Mouse (Mus musculus) ES-E14 (cell line): ENCODE data around the gene Stx5a. TPM values are rescaled to one million over a fixed set of nuclear protein-coding genes. Genes with fewer than 3 reads are reported as not detected.

Experiments
- DNase-seq: peaks from one replicate; pipeline ENCODE4 v3.0.0-alpha.2; 2013; ENCODE audit warnings: low read depth, low spot score
- H3K27ac ChIP-seq: 2 replicates; pipeline ENCODE4 v1.5.1; 2012; ENCODE audit warnings: low read depth, mild to moderate bottlenecking, low read length, moderate library complexity, mixed read lengths; ENCODE audit not compliant: poor library complexity, insufficient read depth, severe bottlenecking
- H3K36me3 ChIP-seq: 2 replicates; pipeline ENCODE4 v1.6.1; 2012; ENCODE audit warnings: mild to moderate bottlenecking, low read length, moderate library complexity, mixed read lengths; ENCODE audit not compliant: control insufficient read depth, poor library complexity, insufficient read depth, severe bottlenecking
- H3K4me1 ChIP-seq, 2 experiments: fragments of 150-350 bp in 1 of 2; sonication (generic) in 1 of 2; 2 replicates each; pipeline ENCODE4 v1.6.1; 2012; ENCODE audit warnings: low read length in 2 of 2, mild to moderate bottlenecking in 1 of 2, mixed read lengths in 1 of 2; ENCODE audit not compliant: control insufficient read depth in 2 of 2, insufficient read depth in 2 of 2, poor library complexity in 1 of 2
- H3K4me3 ChIP-seq, 2 experiments: fragments of 150-350 bp in 1 of 2; sonication (generic) in 1 of 2; 2 replicates each; pipeline ENCODE4 v1.5.1; 2012; ENCODE audit warnings: low read length in 2 of 2, low read depth in 1 of 2, mild to moderate bottlenecking in 1 of 2, mixed read lengths in 1 of 2; ENCODE audit not compliant: insufficient read depth in 1 of 2, poor library complexity in 1 of 2, severe bottlenecking in 1 of 2
- H3K9ac ChIP-seq: 2 replicates; pipeline ENCODE4 v1.6.1; 2012; ENCODE audit warnings: low read depth, mild to moderate bottlenecking, low read length, mixed read lengths; ENCODE audit not compliant: poor library complexity, insufficient read depth, severe bottlenecking
- H3K9me3 ChIP-seq: fragments of 150-350 bp; sonication (generic); 2 replicates; pipeline ENCODE4 v1.6.1; 2012; ENCODE audit warnings: low read depth, mild to moderate bottlenecking, low read length; ENCODE audit not compliant: control insufficient read depth, insufficient read depth
- CHD2 ChIP-seq: IDR thresholded peaks from 2 replicates; pipeline ENCODE4 v1.6.1; 2014; ENCODE audit warnings: mild to moderate bottlenecking, low read depth, low read length, inconsistent platforms
- HCFC1 ChIP-seq: IDR thresholded peaks from 2 replicates; pipeline ENCODE4 v1.6.1; 2012; ENCODE audit warnings: low read length, inconsistent platforms, borderline replicate concordance; ENCODE audit not compliant: insufficient read depth
- MAFK ChIP-seq: IDR thresholded peaks from 2 replicates; pipeline ENCODE4 v1.6.1; 2014; ENCODE audit warnings: mild to moderate bottlenecking, low read depth, low read length, inconsistent platforms; ENCODE audit not compliant: insufficient read depth
- ZC3H11A ChIP-seq: IDR thresholded peaks from 2 replicates; pipeline ENCODE4 v1.6.1; 2012; ENCODE audit warnings: low read depth, mild to moderate bottlenecking, inconsistent platforms, low read length, borderline replicate concordance
- ZNF384 ChIP-seq: IDR thresholded peaks from 2 replicates; pipeline ENCODE4 v1.6.1; 2012; ENCODE audit warnings: low read depth, low read length, inconsistent platforms
- in situ Hi-C, 2 experiments: fragments of 600-800 bp; cut with MboI; formaldehyde crosslinking; loops; one replicate each; pipeline ENCODE4 v1.15.1; 2025; ENCODE audit warnings: low sequenced_read_pairs in 2 of 2, inconsistent platforms in 1 of 2; ENCODE audit not compliant: unreplicated experiment in 2 of 2
- total RNA-seq: library from RNA; depleted of rRNA; stranded (reverse); fragments of 300-350 nt; gene quantifications from 2 replicates; pipeline ENCODE4 v1.2.3, GENCODE M21; 2012

Stx5a gene
- total RNA-seq, 1 experiment = 66.3 TPM

DNA sequence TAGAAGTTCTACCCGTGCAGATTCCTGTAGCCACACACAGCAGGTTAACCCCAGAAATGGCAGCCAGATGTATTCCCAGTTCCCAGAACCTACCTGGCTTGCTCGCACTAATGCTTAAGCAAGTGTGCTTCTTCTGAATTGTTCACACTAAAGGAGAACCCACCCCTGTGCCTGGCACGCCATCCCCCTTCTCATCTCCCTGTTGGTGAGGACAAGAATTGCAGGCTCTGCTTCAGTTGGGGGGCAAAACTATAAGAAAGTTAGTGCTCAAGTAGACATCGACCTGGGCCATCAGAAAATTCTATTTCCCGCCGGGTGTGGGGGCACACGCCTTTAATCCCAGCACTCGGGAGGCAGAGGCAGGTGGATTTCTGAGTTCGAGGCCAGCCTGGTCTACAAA, 41.6 kb upstream of the Stx5a start:
- in situ Hi-C loops = no loop called here
- H3K36me3 ChIP-seq = no peaks in the 10 kb centered on the region
- no peak overlapping the region for H3K9ac ChIP-seq
- no peak overlapping the region for H3K27ac ChIP-seq
- peaks cover 2 to 22% of the 10 kb centered on the region in 2 experiments for H3K4me1 ChIP-seq
- no peaks in the 10 kb centered on the region for H3K9me3 ChIP-seq
- H3K4me3 ChIP-seq = no peak overlapping the region
- TF ChIP-seq ZNF384 = no peak
- TF ChIP-seq CHD2 = no peak
- TF ChIP-seq HCFC1 = no peak
- DNase-seq = no peak

DNA sequence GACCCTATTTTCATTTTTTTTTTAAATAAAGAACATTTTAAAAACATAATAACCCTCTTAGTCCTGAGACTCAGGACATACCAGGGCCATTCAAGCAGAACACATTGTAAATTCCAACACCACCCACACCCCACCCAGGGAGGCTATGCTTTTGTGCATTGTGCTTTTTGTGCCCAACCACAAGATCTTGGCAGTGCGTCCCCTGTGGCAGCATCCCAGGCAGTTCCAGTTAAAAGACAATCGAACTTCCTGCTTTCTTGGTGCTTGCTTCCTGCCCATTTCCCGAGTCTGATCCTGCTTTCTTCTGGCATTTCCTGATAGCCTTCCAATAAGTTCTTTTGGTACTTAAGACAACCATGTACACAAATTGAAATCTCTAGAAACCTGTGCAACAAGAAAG, 38.8 kb upstream of the Stx5a start:
- no peak overlapping the region; the same call in 1 of the 2 replicates for H3K27ac ChIP-seq
- H3K4me1 ChIP-seq = peaks cover 2 to 18% of the 10 kb centered on the region in 2 experiments
- no peak overlapping the region for H3K4me3 ChIP-seq
- no peak for DNase-seq
- TF ChIP-seq CHD2 = no peak
- no peak for TF ChIP-seq ZNF384
- TF ChIP-seq MAFK = no peak
- no peak for TF ChIP-seq ZC3H11A
- no peaks in the 10 kb centered on the region for H3K9me3 ChIP-seq
- H3K9ac ChIP-seq = no peak overlapping the region
- in situ Hi-C loops = no loop called here
- H3K36me3 ChIP-seq = peaks cover 8% of the 10 kb centered on the region

DNA sequence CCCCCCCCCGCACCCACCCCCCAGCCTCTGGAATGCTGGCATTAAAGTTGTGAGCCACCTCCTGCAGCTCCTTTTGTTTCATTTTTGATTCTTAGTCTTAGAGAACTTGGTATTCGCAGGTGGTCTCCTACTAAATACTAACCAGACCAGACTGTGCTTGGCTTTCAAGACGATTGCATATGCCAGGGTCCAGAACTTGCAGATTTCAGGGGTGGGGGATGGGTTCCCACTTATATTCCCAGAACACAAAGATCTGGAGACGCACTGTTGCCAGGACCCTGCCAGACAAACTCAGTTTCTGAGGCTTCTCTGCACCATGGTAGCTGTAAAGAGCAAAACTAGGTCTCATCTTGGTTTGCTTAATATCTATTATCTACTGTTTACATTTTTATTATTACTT, 37.6 kb upstream of the Stx5a start:
- peaks cover 20% of the 10 kb centered on the region for H3K36me3 ChIP-seq
- no peak overlapping the region for H3K4me3 ChIP-seq
- no peaks in the 10 kb centered on the region for H3K9me3 ChIP-seq
- in situ Hi-C loops = no loop called here
- peaks cover 2 to 22% of the 10 kb centered on the region in 2 experiments for H3K4me1 ChIP-seq
- H3K9ac ChIP-seq = no peak overlapping the region; the same call in 1 of the 2 replicates
- no peak for DNase-seq
- no peak overlapping the region; the same call in 1 of the 2 replicates for H3K27ac ChIP-seq
- TF ChIP-seq HCFC1 (no peak), CHD2 (no peak), MAFK (no peak)

DNA sequence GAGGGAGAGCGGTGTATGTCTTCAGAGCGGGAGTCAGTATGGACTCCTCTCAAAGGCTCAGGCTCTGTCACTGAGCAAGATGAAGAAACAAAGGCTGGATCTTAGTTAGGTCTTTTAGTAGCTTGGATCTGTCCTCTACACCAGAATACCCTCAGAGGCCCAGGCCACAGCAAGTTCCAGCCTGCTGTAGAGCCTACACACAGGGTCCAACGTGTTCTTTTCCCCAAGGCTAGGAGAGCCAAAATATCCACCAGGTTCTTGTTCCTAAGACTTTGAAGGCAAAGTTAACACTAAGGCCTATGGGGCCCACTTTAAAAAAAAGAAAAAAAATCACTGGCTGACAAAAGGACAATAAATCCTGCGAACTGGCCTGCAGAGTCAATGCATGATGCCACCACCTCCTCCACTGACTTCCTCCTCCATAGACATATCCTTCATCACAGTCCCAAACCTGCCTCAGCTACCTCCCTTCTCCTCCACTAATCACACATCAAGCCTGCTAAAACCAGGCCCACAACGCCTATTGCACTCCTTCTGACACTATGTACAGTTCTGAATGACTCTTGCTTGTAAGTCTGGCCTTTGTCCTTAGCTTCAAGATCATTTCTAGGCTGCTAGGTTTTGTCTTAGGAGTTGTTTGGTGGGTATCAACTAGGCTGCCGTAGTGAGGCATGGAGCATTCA, 36.0 kb upstream of the Stx5a start:
- Histone ChIP-seq H3K4me3 (no peak overlapping the region), H3K9ac (no peak overlapping the region), H3K27ac (no peak overlapping the region), H3K4me1 (peaks cover 2 to 22% of the 10 kb centered on the region in 2 experiments), H3K36me3 (peaks cover 35% of the 10 kb centered on the region), H3K9me3 (no peaks in the 10 kb centered on the region)
- DNase-seq = no peak
- in situ Hi-C loops = no loop called here
- TF ChIP-seq MAFK = no peak
- no peak for TF ChIP-seq ZC3H11A
- TF ChIP-seq ZNF384 = no peak
- TF ChIP-seq HCFC1 = no peak
- no peak for TF ChIP-seq CHD2
